Mouse (Mus musculus): Measurements from ENCODE around the gene Rpl14. TPM values are rescaled to one million over a fixed set of nuclear protein-coding genes. Genes with fewer than 3 reads are reported as not detected.
"Not testable (repeated sequence)": the region's sequence is repeated elsewhere in the genome, so short reads cannot be mapped to it uniquely, and the experiment has no call there.

The Rpl14 gene
- polyA plus RNA-seq (2014; fragmentation: Nextera tagmentation; extraction: Ambion mirVana), result 772 and 838 TPM in 2 replicates

DNA sequence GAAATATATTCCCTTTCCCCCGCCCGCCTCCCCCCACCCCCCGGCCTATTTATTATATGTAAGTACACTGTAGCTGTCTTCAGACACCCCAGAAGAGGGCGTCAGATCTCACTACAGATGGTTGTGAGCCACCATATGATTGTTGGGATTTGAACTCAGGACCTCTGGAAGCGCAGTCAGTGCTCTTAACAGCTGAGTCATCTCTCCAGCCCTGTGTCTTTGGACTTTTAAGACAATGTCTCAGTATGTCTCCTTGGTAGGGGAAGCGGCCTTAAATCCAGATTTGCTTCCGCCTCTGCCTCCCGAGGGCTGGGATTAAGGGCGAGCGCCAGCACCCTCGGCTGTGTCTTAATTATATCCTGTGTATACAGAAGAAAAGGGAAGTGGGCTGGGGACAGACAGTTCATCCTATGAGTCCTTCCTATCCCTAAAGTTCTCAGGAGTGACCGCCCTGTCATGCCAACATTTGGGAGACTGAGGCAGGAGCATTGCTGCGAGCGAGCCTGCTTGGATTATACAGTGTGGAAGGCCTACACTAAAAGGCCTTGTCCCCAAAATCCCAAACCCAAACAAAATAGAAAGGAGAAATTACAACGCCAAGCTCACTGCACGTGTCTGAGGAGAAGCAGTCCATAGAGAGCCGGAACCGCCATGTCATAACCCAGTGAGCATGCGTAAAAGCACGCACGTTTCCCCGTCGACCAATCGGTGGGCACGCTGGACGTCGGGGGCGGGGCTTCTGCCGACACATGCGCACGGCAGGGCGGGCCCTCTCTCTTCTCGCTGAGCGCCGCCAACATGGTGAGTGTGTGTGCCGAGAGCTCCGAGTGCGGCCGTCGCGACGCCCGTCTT is at the start of gene Rpl14:
Rpl14 (plus strand) TSS at position 704 of the 852 bp plus-strand sequence.
- Histone ChIP-seq H3K4me2 (ENCODE audit: low read depth, low read length, severe bottlenecking) (peak within 1 kb of the TSS; percentile 97), H3K4me3 (ENCODE audit: low read depth, low read length) (peak within 1 kb of the TSS; percentile 85), H3K9ac (ENCODE audit: low read length) (peak within 1 kb of the TSS; percentile 95), H3K36me3 (ENCODE audit: control insufficient read depth, insufficient read depth, low read length) (peaks cover 27% of the 10 kb centered on the region), H3K27ac (ENCODE audit: low read depth, low read length) (peak within 1 kb of the TSS; percentile 64), H3K27me3 (ENCODE audit: control insufficient read depth, insufficient read depth, low read length) (no peaks in the 10 kb centered on the region), H3K4me1 (replicated peaks; ENCODE audit: control insufficient read depth, insufficient read depth, low read length) (peaks cover 10% of the 10 kb centered on the region; the same call in 1 of the 2 replicates), H3K9me3 (ENCODE audit: control insufficient read depth, low read length) (no peaks in the 10 kb centered on the region)
- ATAC-seq (replicated peaks; ENCODE audit: low FRiP score) (peak; percentile 95), DNase-seq (ENCODE audit: low spot score) (peak; percentile 98)
- 5% methylated on average over 43 of the region's 43 CpGs for WGBS

DNA sequence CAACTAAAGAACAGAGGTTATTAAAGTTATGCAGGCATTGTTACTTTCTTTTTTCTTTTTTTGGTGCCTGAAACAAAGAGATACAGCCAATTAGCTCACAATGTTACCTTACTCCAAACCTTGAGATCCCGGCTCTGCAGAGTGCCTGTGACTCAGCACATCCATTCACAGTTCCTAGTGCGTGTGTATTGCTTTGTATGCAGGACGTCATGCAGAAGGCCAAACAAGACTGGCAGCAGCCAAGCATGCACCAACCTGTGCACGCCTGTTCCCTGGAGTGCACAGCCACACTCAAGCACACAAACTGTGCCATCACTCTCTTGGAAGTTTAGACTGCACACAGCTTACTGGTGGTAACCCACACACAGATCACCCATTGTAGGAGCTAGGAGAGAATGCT is 44.0 kb upstream of the Rpl14 start:
- ATAC-seq (replicated peaks; ENCODE audit: low FRiP score) (no peak), DNase-seq (ENCODE audit: low spot score) (no peak)
- H3K4me1 ChIP-seq (replicated peaks; ENCODE audit: control insufficient read depth, insufficient read depth, low read length), result peaks cover 3% of the 10 kb centered on the region; the same call in 1 of the 2 replicates
- no peak overlapping the region for H3K27ac ChIP-seq (ENCODE audit: low read depth, low read length)
- no peak overlapping the region for H3K9ac ChIP-seq (ENCODE audit: low read length)
- WGBS, result 37% methylated on average over 4 of the region's 4 CpGs
- H3K4me3 ChIP-seq (ENCODE audit: low read depth, low read length), result no peak overlapping the region
- H3K9me3 ChIP-seq (ENCODE audit: control insufficient read depth, low read length), result no peaks in the 10 kb centered on the region
- no peak overlapping the region for H3K4me2 ChIP-seq (ENCODE audit: low read depth, low read length, severe bottlenecking)
- H3K27me3 ChIP-seq (ENCODE audit: control insufficient read depth, insufficient read depth, low read length), result no peaks in the 10 kb centered on the region
- H3K36me3 ChIP-seq (ENCODE audit: control insufficient read depth, insufficient read depth, low read length), result no peaks in the 10 kb centered on the region

DNA sequence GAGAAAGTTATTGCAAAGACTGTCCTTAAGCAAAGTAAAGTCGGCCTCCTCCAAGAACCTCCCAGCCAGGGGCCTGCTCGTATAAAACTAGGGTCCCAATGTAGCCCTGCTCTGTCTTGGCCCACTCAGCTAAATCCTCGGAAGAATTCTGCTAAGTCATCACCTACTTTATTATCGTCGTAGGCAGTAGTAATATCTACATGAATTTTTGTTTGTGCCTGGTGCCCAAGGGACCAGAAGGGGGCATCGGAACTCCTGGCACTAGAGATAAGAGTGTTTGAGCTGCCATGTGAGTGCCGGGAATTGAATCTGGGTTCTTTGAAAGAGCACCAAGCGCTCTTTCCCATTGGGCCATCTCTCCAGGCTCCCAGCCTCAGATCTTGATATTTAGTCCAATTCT is 43.3 kb upstream of the Rpl14 start:
- Histone ChIP-seq H3K4me3 (ENCODE audit: low read depth, low read length) (no peak overlapping the region), H3K4me2 (ENCODE audit: low read depth, low read length, severe bottlenecking) (no peak overlapping the region), H3K9ac (ENCODE audit: low read length) (no peak overlapping the region), H3K27me3 (ENCODE audit: control insufficient read depth, insufficient read depth, low read length) (no peaks in the 10 kb centered on the region), H3K9me3 (ENCODE audit: control insufficient read depth, low read length) (no peaks in the 10 kb centered on the region), H3K27ac (ENCODE audit: low read depth, low read length) (no peak overlapping the region), H3K4me1 (replicated peaks; ENCODE audit: control insufficient read depth, insufficient read depth, low read length) (peaks cover 3% of the 10 kb centered on the region; the same call in 1 of the 2 replicates), H3K36me3 (ENCODE audit: control insufficient read depth, insufficient read depth, low read length) (no peaks in the 10 kb centered on the region)
- ATAC-seq (replicated peaks; ENCODE audit: low FRiP score) (no peak), DNase-seq (ENCODE audit: low spot score) (no peak)
- 91% methylated on average over 8 of the region's 8 CpGs for WGBS

DNA sequence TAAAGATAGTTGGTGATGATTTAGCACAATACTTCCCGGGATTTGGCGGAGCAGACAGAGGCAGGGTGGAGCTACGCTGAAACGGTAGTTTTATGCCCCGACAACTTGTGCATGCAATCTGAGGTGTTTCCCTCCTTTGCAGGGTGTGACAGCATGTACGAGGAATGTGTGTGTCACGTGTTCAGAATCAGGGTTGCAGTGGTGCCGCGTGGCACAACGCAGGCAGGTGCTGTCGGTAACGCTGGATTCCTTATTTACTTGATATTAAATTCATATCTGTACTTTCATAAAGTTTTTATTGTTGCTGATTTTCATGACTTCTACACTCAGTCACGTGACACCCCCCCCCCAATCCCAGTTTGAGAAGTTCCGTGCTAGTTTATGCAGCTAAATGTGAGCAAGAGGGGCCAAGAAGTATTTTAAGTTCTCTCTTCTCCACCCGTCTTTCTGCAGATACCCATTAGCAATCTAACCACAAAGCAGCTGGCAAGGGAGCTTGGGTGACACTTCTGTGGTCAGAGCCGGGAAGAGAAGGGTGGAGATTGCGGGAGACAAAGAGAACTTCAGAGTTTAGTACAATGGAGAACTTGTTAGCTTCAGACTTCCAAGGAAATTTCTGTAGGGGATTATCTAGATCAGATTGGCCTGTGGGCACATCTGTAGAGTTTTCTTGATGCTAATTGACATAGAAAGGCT is 42.3 kb upstream of the Rpl14 start:
- Histone ChIP-seq H3K4me1 (replicated peaks; ENCODE audit: control insufficient read depth, insufficient read depth, low read length) (peaks cover 3% of the 10 kb centered on the region; the same call in 1 of the 2 replicates), H3K4me2 (ENCODE audit: low read depth, low read length, severe bottlenecking) (no peak overlapping the region), H3K27ac (ENCODE audit: low read depth, low read length) (no peak overlapping the region), H3K9ac (ENCODE audit: low read length) (no peak overlapping the region), H3K36me3 (ENCODE audit: control insufficient read depth, insufficient read depth, low read length) (no peaks in the 10 kb centered on the region), H3K27me3 (ENCODE audit: control insufficient read depth, insufficient read depth, low read length) (no peaks in the 10 kb centered on the region), H3K4me3 (ENCODE audit: low read depth, low read length) (no peak overlapping the region), H3K9me3 (ENCODE audit: control insufficient read depth, low read length) (no peaks in the 10 kb centered on the region)
- ATAC-seq (replicated peaks; ENCODE audit: low FRiP score) (no peak), DNase-seq (ENCODE audit: low spot score) (no peak)
- WGBS, result 85% methylated on average over 17 of the region's 17 CpGs

DNA sequence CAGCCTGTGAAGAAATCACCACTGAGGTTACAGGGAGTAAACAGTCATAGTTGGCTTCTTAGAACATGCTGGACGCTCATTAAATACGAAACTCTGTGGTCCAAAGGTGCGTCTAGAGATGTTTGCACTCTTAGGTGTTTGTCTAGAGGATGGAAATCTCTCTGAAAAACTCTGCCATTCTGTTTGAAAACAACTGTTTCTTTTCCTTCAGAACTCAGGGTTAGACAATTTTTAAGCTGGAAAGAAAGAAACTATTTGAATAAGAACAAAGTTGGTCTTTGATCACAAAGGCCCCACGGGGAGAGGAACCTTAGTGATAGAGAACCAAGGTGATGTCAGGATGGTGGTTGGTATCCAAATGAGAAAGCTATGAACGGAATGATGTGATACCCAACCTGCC is 40.8 kb upstream of the Rpl14 start:
- Histone ChIP-seq H3K4me1 (replicated peaks; ENCODE audit: control insufficient read depth, insufficient read depth, low read length) (peaks cover 3% of the 10 kb centered on the region; the same call in 1 of the 2 replicates), H3K36me3 (ENCODE audit: control insufficient read depth, insufficient read depth, low read length) (no peaks in the 10 kb centered on the region), H3K4me2 (ENCODE audit: low read depth, low read length, severe bottlenecking) (no peak overlapping the region), H3K9me3 (ENCODE audit: control insufficient read depth, low read length) (no peaks in the 10 kb centered on the region), H3K4me3 (ENCODE audit: low read depth, low read length) (no peak overlapping the region), H3K9ac (ENCODE audit: low read length) (no peak overlapping the region), H3K27me3 (ENCODE audit: control insufficient read depth, insufficient read depth, low read length) (no peaks in the 10 kb centered on the region), H3K27ac (ENCODE audit: low read depth, low read length) (no peak overlapping the region)
- ATAC-seq (replicated peaks; ENCODE audit: low FRiP score) (no peak), DNase-seq (ENCODE audit: low spot score) (no peak)
- WGBS, result 93% methylated on average over 5 of the region's 5 CpGs

DNA sequence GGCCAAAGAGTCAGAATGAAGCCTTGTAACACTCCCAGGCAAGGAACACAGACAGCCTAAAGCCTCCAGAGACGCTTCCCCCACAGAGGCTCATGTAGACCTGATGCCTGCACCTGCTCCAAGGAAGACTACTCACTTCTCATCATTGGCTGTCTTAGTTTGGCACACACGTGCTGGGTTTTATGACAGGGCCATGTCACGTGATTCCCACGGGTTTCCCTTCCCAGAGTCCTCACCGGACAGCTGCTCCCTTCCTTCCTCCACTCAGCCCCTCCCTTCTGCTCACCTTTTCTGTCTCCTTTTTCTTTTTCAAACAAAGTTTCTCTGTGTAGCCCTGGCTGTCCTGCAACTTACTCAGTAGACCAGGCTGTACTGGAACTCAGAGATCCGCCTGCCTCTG is 39.2 kb upstream of the Rpl14 start:
- WGBS, result 89% methylated on average over 6 of the region's 6 CpGs
- H3K4me3 ChIP-seq (ENCODE audit: low read depth, low read length), result no peak overlapping the region

DNA sequence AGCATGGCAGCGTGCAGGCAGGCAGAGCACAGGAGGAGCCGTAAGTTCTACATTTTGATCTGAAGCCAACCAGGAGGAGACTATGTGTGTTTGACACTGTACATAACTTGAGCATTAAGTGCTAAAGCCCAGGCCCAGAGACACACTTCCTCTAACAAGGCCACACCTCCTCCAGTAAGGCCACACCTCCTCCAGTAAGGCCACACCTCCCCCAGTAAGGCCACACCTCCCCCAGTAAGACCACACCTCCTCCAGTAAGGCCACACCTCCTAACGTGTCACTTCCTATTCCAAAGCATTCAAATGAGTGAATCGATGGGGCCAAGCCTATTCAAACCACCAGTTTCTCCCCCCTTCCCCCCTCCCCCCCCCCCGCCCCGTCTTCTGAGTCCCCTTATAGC is 38.6 kb upstream of the Rpl14 start:
- no peaks in the 10 kb centered on the region for H3K9me3 ChIP-seq (ENCODE audit: control insufficient read depth, low read length)
- no peaks in the 10 kb centered on the region for H3K27me3 ChIP-seq (ENCODE audit: control insufficient read depth, insufficient read depth, low read length)
- H3K4me1 ChIP-seq (replicated peaks; ENCODE audit: control insufficient read depth, insufficient read depth, low read length), result no peaks in the 10 kb centered on the region
- no peak for DNase-seq (ENCODE audit: low spot score)
- H3K36me3 ChIP-seq (ENCODE audit: control insufficient read depth, insufficient read depth, low read length), result no peaks in the 10 kb centered on the region
- H3K4me3 ChIP-seq (ENCODE audit: low read depth, low read length), result no peak overlapping the region
- 87% methylated on average over 6 of the region's 6 CpGs for WGBS
- no peak overlapping the region for H3K9ac ChIP-seq (ENCODE audit: low read length)
- no peak overlapping the region for H3K27ac ChIP-seq (ENCODE audit: low read depth, low read length)
- H3K4me2 ChIP-seq (ENCODE audit: low read depth, low read length, severe bottlenecking), result no peak overlapping the region
- ATAC-seq (replicated peaks; ENCODE audit: low FRiP score), result no peak

More for the DNA sequence above, 39.2 kb upstream of the Rpl14 start:
- no peak overlapping the region for H3K4me2 ChIP-seq (ENCODE audit: low read depth, low read length, severe bottlenecking)
- DNase-seq (ENCODE audit: low spot score) (no peak), ATAC-seq (replicated peaks; ENCODE audit: low FRiP score) (no peak)
- H3K36me3 ChIP-seq (ENCODE audit: control insufficient read depth, insufficient read depth, low read length), result no peaks in the 10 kb centered on the region
- H3K4me1 ChIP-seq (replicated peaks; ENCODE audit: control insufficient read depth, insufficient read depth, low read length), result peaks cover 3% of the 10 kb centered on the region; the same call in 1 of the 2 replicates
- H3K27me3 ChIP-seq (ENCODE audit: control insufficient read depth, insufficient read depth, low read length), result no peaks in the 10 kb centered on the region
- no peak overlapping the region for H3K27ac ChIP-seq (ENCODE audit: low read depth, low read length)
- no peak overlapping the region for H3K9ac ChIP-seq (ENCODE audit: low read length)
- H3K9me3 ChIP-seq (ENCODE audit: control insufficient read depth, low read length), result no peaks in the 10 kb centered on the region

DNA sequence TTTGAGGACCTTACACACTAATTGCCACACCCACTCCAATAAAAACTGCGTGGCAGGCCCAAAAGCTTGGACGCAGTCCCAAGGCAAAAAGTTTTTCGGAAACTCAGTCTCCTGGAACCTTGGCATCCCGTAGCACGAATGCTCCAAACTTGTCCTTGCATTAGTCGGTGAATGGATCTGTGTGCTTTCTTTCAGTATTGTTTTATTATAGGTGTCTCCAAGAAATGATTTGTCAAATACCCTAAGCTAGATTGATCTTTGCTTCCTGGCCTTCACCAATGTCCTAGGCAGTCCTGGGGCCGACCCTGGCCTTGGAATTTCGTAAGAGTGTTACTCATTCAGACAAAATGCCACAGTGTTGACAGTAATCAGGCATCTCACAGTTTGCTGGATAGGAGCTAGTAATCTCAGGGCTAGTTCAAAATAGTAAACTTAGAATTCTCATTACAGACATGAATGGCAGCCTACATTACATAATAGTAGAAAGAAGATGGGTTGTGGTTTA is 37.7 kb upstream of the Rpl14 start:
- H3K27me3 ChIP-seq (ENCODE audit: control insufficient read depth, insufficient read depth, low read length); H3K27ac ChIP-seq (ENCODE audit: low read depth, low read length); ATAC-seq (replicated peaks; ENCODE audit: low FRiP score); H3K9ac ChIP-seq (ENCODE audit: low read length); H3K4me3 ChIP-seq (ENCODE audit: low read depth, low read length); DNase-seq (ENCODE audit: low spot score); H3K4me2 ChIP-seq (ENCODE audit: low read depth, low read length, severe bottlenecking); H3K36me3 ChIP-seq (ENCODE audit: control insufficient read depth, insufficient read depth, low read length); H3K4me1 ChIP-seq (replicated peaks; ENCODE audit: control insufficient read depth, insufficient read depth, low read length); H3K9me3 ChIP-seq (ENCODE audit: control insufficient read depth, low read length): not testable (repeated sequence)
- 94% methylated on average over 8 of the region's 8 CpGs for WGBS
